Mouse (Mus musculus) C2C12 (cell line): Measurements from ENCODE around the gene Sertad4.

ENCODE experiments used
- CTCF ChIP-seq: IDR thresholded peaks from one replicate; pipeline ENCODE4 v1.5.1; 2011; ENCODE audit not compliant: control insufficient read depth, insufficient read depth, insufficient read length
- MYOG ChIP-seq: IDR thresholded peaks from one replicate; pipeline ENCODE4 v1.6.1; 2011; ENCODE audit not compliant: control insufficient read depth, insufficient read length; ENCODE audit errors: extremely low read depth
- USF1 ChIP-seq: IDR thresholded peaks from one replicate; pipeline ENCODE4 v1.6.1; 2011; ENCODE audit warnings: low read depth, mild to moderate bottlenecking, control low read depth, moderate library complexity

GRCm38 (mm10) chr1:192890716-192891115, 35.2 kb upstream of the Sertad4 start:
- TF ChIP-seq CTCF (no peak), USF1 (no peak), MYOG (no peak)
